Mouse (Mus musculus) embryonic facial prominence, embryonic 12.5 days (tissue): ENCODE data around the gene Fbxl17. TPM values are rescaled to one million over a fixed set of nuclear protein-coding genes. Genes with fewer than 3 reads are reported as not detected.

Source experiments
- ATAC-seq: fragments of 200-750 bp; cut with Nextera tagmentation; 2 replicates; pipeline ENCODE4 v1.8.0; 2017; ENCODE audit not compliant: insufficient number of reproducible peaks, insufficient read depth, low FRiP score, low TSS enrichment
- H3K27ac ChIP-seq: fragments of 300-500 bp; sonication (generic); 2 replicates; pipeline ENCODE4 v1.5.1; 2016; ENCODE audit warnings: mild to moderate bottlenecking
- H3K27me3 ChIP-seq: fragments of 300-500 bp; sonication (generic); 2 replicates; pipeline ENCODE4 v1.6.1; 2016; ENCODE audit warnings: mild to moderate bottlenecking, moderate library complexity
- H3K36me3 ChIP-seq: fragments of 300-500 bp; sonication (generic); 2 replicates; pipeline ENCODE4 v1.6.1; 2016; ENCODE audit warnings: mild to moderate bottlenecking
- H3K4me1 ChIP-seq: fragments of 300-500 bp; sonication (generic); 2 replicates; pipeline ENCODE4 v1.6.1; 2016
- H3K4me2 ChIP-seq: fragments of 300-500 bp; sonication (generic); replicated peaks from 2 replicates; pipeline ENCODE4 v1.6.1; 2016; ENCODE audit warnings: mild to moderate bottlenecking, moderate library complexity
- H3K4me3 ChIP-seq: fragments of 300-500 bp; sonication (generic); 2 replicates; pipeline ENCODE4 v1.5.1; 2016; ENCODE audit warnings: mild to moderate bottlenecking
- H3K9ac ChIP-seq: fragments of 300-500 bp; sonication (generic); 2 replicates; pipeline ENCODE4 v1.6.1; 2016; ENCODE audit warnings: mild to moderate bottlenecking, moderate library complexity
- H3K9me3 ChIP-seq: fragments of 300-500 bp; sonication (generic); 2 replicates; pipeline ENCODE4 v1.6.1; 2016; ENCODE audit warnings: mild to moderate bottlenecking, moderate library complexity
- WGBS: fragments of 180-500 bp; shearing (Covaris S2); methylation state at CpG from one replicate; pipeline ENCODE4 v1.1.7; 2016; 5-methylcytosine and 5-hydroxymethylcytosine counted together
- polyA plus RNA-seq: library from polyadenylated mRNA; unstranded; fragments of >200 nt; fragmentation: Nextera tagmentation; extraction: Ambion mirVana; gene quantifications from 2 replicates; pipeline ENCODE4 v1.2.1, GENCODE M21; 2016

The Fbxl17 gene
- polyA plus RNA-seq, 1 experiment from 2014 or later = 7.9 TPM

GRCm38 (mm10) chr17:63321290-63321689 lies 178.5 kb downstream of the Fbxl17 start:
- H3K4me3 ChIP-seq = no peak overlapping the region
- no peaks in the 10 kb centered on the region for H3K27me3 ChIP-seq
- peak; percentile 28; the same call in 1 of the 2 replicates for ATAC-seq
- H3K27ac ChIP-seq = no peak overlapping the region; the same call in 1 of the 2 replicates
- H3K4me2 ChIP-seq = no peak overlapping the region
- no peaks in the 10 kb centered on the region for H3K9me3 ChIP-seq
- H3K4me1 ChIP-seq = peaks cover 15% of the 10 kb centered on the region
- no peak overlapping the region for H3K9ac ChIP-seq
- H3K36me3 ChIP-seq = no peaks in the 10 kb centered on the region
- WGBS = 20% methylated on average over 5 of the region's 5 CpGs

- 63% methylated on average over 7 of the region's 7 CpGs for WGBS
- peaks cover 15% of the 10 kb centered on the region for H3K4me1 ChIP-seq
- H3K9me3 ChIP-seq = no peaks in the 10 kb centered on the region
- no peak for ATAC-seq
- H3K36me3 ChIP-seq = no peaks in the 10 kb centered on the region
- no peak overlapping the region for H3K4me2 ChIP-seq
- H3K4me3 ChIP-seq = no peak overlapping the region
- no peaks in the 10 kb centered on the region for H3K27me3 ChIP-seq
- no peak overlapping the region for H3K9ac ChIP-seq
- H3K27ac ChIP-seq = no peak overlapping the region
Observed at GRCm38 (mm10) chr17:63317518-63317917, 182.3 kb downstream of the Fbxl17 start.

- WGBS = 73% methylated on average over 12 of the region's 12 CpGs
- Histone ChIP-seq H3K27me3 (no peaks in the 10 kb centered on the region), H3K4me1 (peaks cover 6% of the 10 kb centered on the region), H3K36me3 (no peaks in the 10 kb centered on the region), H3K4me3 (no peak overlapping the region), H3K9me3 (no peaks in the 10 kb centered on the region), H3K27ac (no peak overlapping the region), H3K4me2 (no peak overlapping the region), H3K9ac (no peak overlapping the region)
- ATAC-seq = no peak
Observed at GRCm38 (mm10) chr17:63315646-63316480, 184.0 kb downstream of the Fbxl17 start.

DNA sequence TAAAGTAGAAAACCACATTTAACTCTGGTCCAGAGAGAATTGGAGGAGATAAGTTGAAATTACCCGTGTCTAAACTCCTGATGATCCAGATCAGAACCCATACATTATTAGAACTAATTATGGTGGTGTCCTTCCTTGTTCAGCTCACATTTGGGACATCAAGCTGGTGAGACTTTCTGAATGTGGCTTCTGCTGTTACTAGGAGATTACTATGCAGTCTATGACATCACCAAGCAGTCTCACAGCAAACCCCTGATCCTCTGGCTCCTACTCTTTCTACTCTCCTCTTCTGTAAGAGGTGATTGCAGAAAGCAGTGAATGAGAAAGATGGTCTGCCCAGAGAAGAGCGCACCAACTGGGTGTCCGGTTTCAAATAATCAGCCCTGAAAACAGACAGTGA lies 187.0 kb downstream of the Fbxl17 start:
- Histone ChIP-seq H3K4me1 (peaks cover 3% of the 10 kb centered on the region), H3K27me3 (no peaks in the 10 kb centered on the region), H3K36me3 (no peaks in the 10 kb centered on the region), H3K4me3 (no peak overlapping the region), H3K4me2 (no peak overlapping the region), H3K9me3 (no peaks in the 10 kb centered on the region), H3K9ac (no peak overlapping the region), H3K27ac (no peak overlapping the region)
- no peak for ATAC-seq
- 86% methylated on average over 3 of the region's 3 CpGs for WGBS

- 88% methylated on average over 10 of the region's 10 CpGs for WGBS
- no peak for ATAC-seq
- Histone ChIP-seq H3K4me3 (no peak overlapping the region), H3K9ac (no peak overlapping the region), H3K36me3 (no peaks in the 10 kb centered on the region), H3K4me1 (peaks cover under 1% of the 10 kb centered on the region), H3K27me3 (no peaks in the 10 kb centered on the region), H3K4me2 (no peak overlapping the region), H3K9me3 (no peaks in the 10 kb centered on the region), H3K27ac (no peak overlapping the region)
Observed at GRCm38 (mm10) chr17:63312330-63312729, 187.5 kb downstream of the Fbxl17 start.

GRCm38 (mm10) chr17:63311613-63312012 lies 188.2 kb downstream of the Fbxl17 start:
- Histone ChIP-seq H3K9ac (no peak overlapping the region), H3K4me3 (no peak overlapping the region), H3K4me2 (no peak overlapping the region), H3K36me3 (no peaks in the 10 kb centered on the region), H3K27me3 (no peaks in the 10 kb centered on the region), H3K9me3 (no peaks in the 10 kb centered on the region), H3K27ac (no peak overlapping the region), H3K4me1 (no peaks in the 10 kb centered on the region; the same call in 1 of the 2 replicates)
- ATAC-seq = no peak
- 79% methylated on average over 3 of the region's 3 CpGs for WGBS

GRCm38 (mm10) chr17:63310021-63310420 lies 189.8 kb downstream of the Fbxl17 start:
- no peak overlapping the region for H3K9ac ChIP-seq
- no peaks in the 10 kb centered on the region for H3K27me3 ChIP-seq
- no peak overlapping the region for H3K4me3 ChIP-seq
- H3K36me3 ChIP-seq = no peaks in the 10 kb centered on the region
- no peak overlapping the region for H3K4me2 ChIP-seq
- WGBS = 70% methylated on average over 3 of the region's 3 CpGs
- no peaks in the 10 kb centered on the region for H3K9me3 ChIP-seq
- no peak for ATAC-seq
- no peak overlapping the region for H3K27ac ChIP-seq
- no peaks in the 10 kb centered on the region for H3K4me1 ChIP-seq

DNA sequence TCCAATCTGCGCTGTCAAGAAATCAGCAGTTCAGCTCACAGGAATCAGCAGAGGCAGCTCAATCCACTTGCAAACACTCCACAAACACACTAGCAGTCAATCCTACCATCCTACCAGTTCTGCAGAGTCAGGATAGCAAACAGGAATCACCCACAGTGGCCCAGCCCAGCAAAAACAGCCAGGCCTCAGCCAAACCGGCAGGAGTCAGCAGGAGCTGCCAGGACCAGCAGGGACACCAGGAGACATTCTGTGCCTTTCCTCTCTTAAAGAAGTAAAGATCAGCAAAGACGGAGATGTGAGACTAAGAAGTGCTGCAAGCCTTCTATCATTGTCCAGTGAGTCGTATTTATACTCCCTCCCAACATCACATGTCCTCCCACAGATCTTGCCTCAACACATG lies 196.0 kb downstream of the Fbxl17 start:
- Histone ChIP-seq H3K4me1 (peaks cover 14% of the 10 kb centered on the region; the same call in 1 of the 2 replicates), H3K27ac (no peak overlapping the region), H3K9ac (no peak overlapping the region), H3K4me3 (no peak overlapping the region), H3K36me3 (no peaks in the 10 kb centered on the region), H3K9me3 (no peaks in the 10 kb centered on the region), H3K4me2 (no peak overlapping the region), H3K27me3 (no peaks in the 10 kb centered on the region)
- no peak for ATAC-seq
- WGBS = 58% methylated on average over 4 of the region's 4 CpGs

DNA sequence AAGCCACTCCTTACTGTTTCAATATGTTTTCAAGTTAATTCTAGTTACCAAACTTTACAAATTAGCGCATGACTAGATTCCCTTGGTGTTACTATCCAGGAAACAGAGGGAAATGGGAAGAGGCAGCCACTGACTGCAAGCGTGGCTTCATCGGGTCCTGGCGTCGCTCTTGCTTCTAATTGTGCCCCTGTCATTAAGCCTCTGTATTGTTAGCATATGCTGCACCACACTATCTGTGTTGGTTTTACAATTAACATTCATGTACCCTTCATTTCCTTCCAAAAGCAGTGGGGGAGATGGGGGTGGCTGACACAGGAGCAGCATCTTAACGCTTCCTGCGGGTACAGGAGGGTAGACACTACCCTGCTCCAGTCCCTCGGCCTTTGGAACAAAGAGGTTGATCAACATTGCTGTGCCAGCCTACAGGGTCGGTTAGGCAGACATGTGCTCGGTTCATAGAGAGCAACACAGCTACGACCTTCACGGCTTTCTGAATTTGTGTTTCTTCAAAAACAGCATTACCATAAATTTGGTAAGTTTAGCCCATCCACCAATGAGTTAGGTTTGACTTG lies 197.9 kb downstream of the Fbxl17 start:
- H3K36me3 ChIP-seq = no peaks in the 10 kb centered on the region
- no peaks in the 10 kb centered on the region for H3K27me3 ChIP-seq
- H3K9ac ChIP-seq = no peak overlapping the region
- 0 out of 2 replicates have a peak, but pooled peaks have one; percentile 56 for ATAC-seq
- no peak overlapping the region for H3K4me3 ChIP-seq
- no peaks in the 10 kb centered on the region for H3K9me3 ChIP-seq
- WGBS = 48% methylated on average over 12 of the region's 12 CpGs
- H3K27ac ChIP-seq = no peak overlapping the region
- peaks cover 14% of the 10 kb centered on the region; the same call in 1 of the 2 replicates for H3K4me1 ChIP-seq
- H3K4me2 ChIP-seq = no peak overlapping the region

DNA sequence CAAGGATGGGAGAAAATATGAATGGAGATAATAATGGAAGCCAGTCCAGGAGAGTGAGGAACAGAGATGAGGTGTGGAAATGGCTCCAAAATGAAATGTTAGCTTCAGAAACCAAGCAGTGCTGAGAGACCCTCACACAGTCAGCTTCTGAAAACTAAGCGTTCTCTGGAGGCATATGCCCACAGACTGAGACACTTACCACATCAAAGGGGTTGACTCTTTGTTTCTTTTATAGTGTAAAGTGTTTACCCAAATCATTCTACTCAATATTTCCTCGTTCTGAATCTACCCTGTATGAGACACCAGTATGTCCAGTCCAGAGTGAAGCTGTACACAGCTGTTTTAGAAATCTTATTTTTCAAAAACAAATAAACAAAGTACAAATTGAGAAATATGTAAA lies 204.3 kb downstream of the Fbxl17 start:
- peaks cover 10% of the 10 kb centered on the region; the same call in 1 of the 2 replicates for H3K4me1 ChIP-seq
- H3K4me3 ChIP-seq = no peak overlapping the region
- no peaks in the 10 kb centered on the region for H3K36me3 ChIP-seq
- no peak overlapping the region for H3K4me2 ChIP-seq
- H3K27me3 ChIP-seq = no peaks in the 10 kb centered on the region
- H3K9me3 ChIP-seq = no peaks in the 10 kb centered on the region
- no peak for ATAC-seq
- 46% methylated on average over 2 of the region's 2 CpGs for WGBS
- H3K9ac ChIP-seq = no peak overlapping the region
- no peak overlapping the region for H3K27ac ChIP-seq

GRCm38 (mm10) chr17:63294961-63295360 lies 204.9 kb downstream of the Fbxl17 start:
- Histone ChIP-seq H3K27ac (no peak overlapping the region), H3K4me1 (peaks cover 10% of the 10 kb centered on the region; the same call in 1 of the 2 replicates)

GRCm38 (mm10) chr17:63293979-63294378 lies 205.8 kb downstream of the Fbxl17 start:
- no peak for ATAC-seq
- H3K27me3 ChIP-seq = no peaks in the 10 kb centered on the region
- H3K4me1 ChIP-seq = peaks cover 10% of the 10 kb centered on the region; the same call in 1 of the 2 replicates
- H3K27ac ChIP-seq = no peak overlapping the region
- no peak overlapping the region for H3K4me3 ChIP-seq
- no peaks in the 10 kb centered on the region for H3K9me3 ChIP-seq
- H3K9ac ChIP-seq = no peak overlapping the region
- H3K4me2 ChIP-seq = no peak overlapping the region
- no peaks in the 10 kb centered on the region for H3K36me3 ChIP-seq
- WGBS = 73% methylated on average over 3 of the region's 3 CpGs

More at GRCm38 (mm10) chr17:63294961-63295360, 204.9 kb downstream of the Fbxl17 start:
- H3K27me3 ChIP-seq = no peaks in the 10 kb centered on the region
- WGBS = 41% methylated on average over 3 of the region's 3 CpGs
- H3K4me3 ChIP-seq = no peak overlapping the region
- H3K36me3 ChIP-seq = no peaks in the 10 kb centered on the region
- no peak for ATAC-seq
- no peaks in the 10 kb centered on the region for H3K9me3 ChIP-seq
- H3K9ac ChIP-seq = no peak overlapping the region
- H3K4me2 ChIP-seq = no peak overlapping the region
